Mouse (Mus musculus): ENCODE data around the gene Rab44.

DNA sequence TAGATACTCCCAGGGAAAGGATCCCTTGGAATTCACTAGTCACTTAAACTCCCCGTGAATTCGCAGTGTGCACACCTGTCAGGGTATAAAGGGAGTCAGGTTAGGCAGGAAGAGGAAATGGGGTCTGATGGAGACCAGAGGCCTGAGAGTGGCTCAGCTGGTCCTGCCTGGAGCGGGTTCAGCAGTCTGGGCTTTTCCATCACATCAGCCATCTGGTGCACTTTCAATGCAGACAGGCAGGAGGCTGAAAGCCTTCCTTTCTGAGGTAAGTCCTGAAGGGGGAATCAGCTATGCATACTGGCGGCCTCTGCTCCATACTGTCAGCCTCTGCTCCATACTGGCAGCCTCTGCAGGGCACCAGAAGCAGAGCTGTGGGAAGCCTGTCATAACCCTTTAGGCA is 27.0 kb upstream of the Rab44 start:
- no peak for TF ChIP-seq CTCF (IDR thresholded peaks at IDR 0.05; ENCODE audit: extremely low read depth, insufficient read depth, insufficient read length, insufficient replicate concordance)
- TF ChIP-seq POLR2A (IDR thresholded peaks at IDR 0.05; ENCODE audit: low read depth, low read length): no peak

Data from spleen, adult 2 months (tissue).